Mouse (Mus musculus) cerebellum, postnatal 14 days (tissue): Measurements from ENCODE around the gene Tlk1.
A peak's percentile ranks its signal among the peaks of the same experiment; 100 is the strongest.

Experiments
- DNase-seq, 2 experiments: peaks; one replicate each; pipeline ENCODE4 v3.0.0; 2021; ENCODE audit warnings: mixed read lengths in 2 of 2

Tlk1 gene

GRCm38 (mm10) chr2:70784447-70784846, 41.1 kb downstream of the Tlk1 start:
- no peak for DNase-seq

GRCm38 (mm10) chr2:70783504-70783903, 42.0 kb downstream of the Tlk1 start:
- no peak for DNase-seq

- peak; percentile 56 to 66 for DNase-seq
Measured at GRCm38 (mm10) chr2:70779634-70780033, 45.9 kb downstream of the Tlk1 start.

GRCm38 (mm10) chr2:70776744-70777143, 48.8 kb downstream of the Tlk1 start:
- DNase-seq, result no peak

- no peak for DNase-seq
Measured at GRCm38 (mm10) chr2:70764734-70765133, 60.8 kb downstream of the Tlk1 start.

- no peak for DNase-seq
Measured at GRCm38 (mm10) chr2:70762741-70763140, 62.8 kb downstream of the Tlk1 start.

GRCm38 (mm10) chr2:70752149-70752548, 73.4 kb downstream of the Tlk1 start:
- DNase-seq, result peak in 1 of 2 experiments; percentile 17

GRCm38 (mm10) chr2:70751655-70752054, 73.9 kb downstream of the Tlk1 start:
- DNase-seq, result no peak

- no peak for DNase-seq
Measured at GRCm38 (mm10) chr2:70742588-70742987, 82.9 kb downstream of the Tlk1 start.

GRCm38 (mm10) chr2:70741901-70742300, 83.6 kb downstream of the Tlk1 start:
- DNase-seq, result no peak

- no peak for DNase-seq
Measured at GRCm38 (mm10) chr2:70736008-70736407, 89.5 kb downstream of the Tlk1 start.

GRCm38 (mm10) chr2:70735534-70735933, 90.0 kb downstream of the Tlk1 start:
- DNase-seq, result no peak

GRCm38 (mm10) chr2:70727089-70727488, 98.4 kb downstream of the Tlk1 start:
- DNase-seq, result no peak

- DNase-seq, result no peak
Measured at GRCm38 (mm10) chr2:70723610-70724243, 101.8 kb downstream of the Tlk1 start.

GRCm38 (mm10) chr2:70710878-70711277, 114.7 kb downstream of the Tlk1 start:
- no peak for DNase-seq

- DNase-seq, result no peak
Measured at GRCm38 (mm10) chr2:70710236-70710635, 115.3 kb downstream of the Tlk1 start.

- DNase-seq, result no peak
Measured at GRCm38 (mm10) chr2:70708986-70709730, 116.4 kb downstream of the Tlk1 start.

- DNase-seq, result no peak
Measured at GRCm38 (mm10) chr2:70702403-70702802, 123.1 kb downstream of the Tlk1 start.

GRCm38 (mm10) chr2:70701571-70701970, 124.0 kb downstream of the Tlk1 start:
- DNase-seq, result no peak

GRCm38 (mm10) chr2:70700851-70701250, 124.7 kb downstream of the Tlk1 start:
- DNase-seq, result no peak

GRCm38 (mm10) chr2:70695712-70696111, 129.8 kb downstream of the Tlk1 start:
- DNase-seq, result no peak

GRCm38 (mm10) chr2:70690195-70690594, 135.3 kb downstream of the Tlk1 start:
- DNase-seq, result no peak

- DNase-seq, result no peak
Measured at GRCm38 (mm10) chr2:70688454-70689078, 137.0 kb downstream of the Tlk1 start.

GRCm38 (mm10) chr2:70682324-70682723, 143.2 kb downstream of the Tlk1 start:
- no peak for DNase-seq
